9 mouse cellular contexts compared by ENCODE assay signal in the genomic region with DNA sequence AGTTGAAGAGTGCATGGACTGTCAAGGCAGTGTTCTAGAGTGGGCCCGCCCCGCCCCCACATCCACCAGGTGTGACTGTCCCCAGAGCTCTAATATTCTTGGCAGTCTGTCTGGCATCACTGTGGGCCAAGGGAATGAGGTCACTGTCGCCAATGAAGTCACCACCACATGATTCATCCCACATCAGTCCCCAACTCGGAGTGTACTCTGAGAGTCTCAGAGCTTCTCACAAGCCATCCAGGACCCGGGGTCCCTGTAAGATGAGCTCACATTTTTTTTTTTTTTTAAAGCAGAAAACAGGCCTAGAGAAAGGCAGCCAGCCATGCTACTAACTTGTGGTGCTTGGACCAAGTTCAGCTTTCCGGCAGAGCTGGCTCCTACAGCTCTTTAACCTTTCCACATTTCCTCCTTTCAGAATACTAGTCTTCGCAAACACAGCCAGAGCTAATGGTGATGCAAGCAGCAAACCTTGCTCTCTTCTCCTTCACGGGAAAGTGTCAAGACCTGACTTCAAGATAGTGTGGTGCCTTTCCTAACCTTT. TPM values are rescaled to one million over a fixed set of nuclear protein-coding genes. Genes with fewer than 3 reads are reported as not detected.
A peak's percentile ranks its signal among the peaks of the same experiment; 100 is the strongest.
DNase-seq lines count a peak whose midpoint lies in the region; ATAC-seq and TF ChIP-seq lines count a peak whose summit lies in the region.
"Had no signal": no experiment of that assay in that cellular context is flagged by ENCODE, and none has a peak within 500 bp of the region (broad histone marks: within the 10 kb centered on the region; RNA-seq: fewer than 3 reads in every experiment).

No protein-coding gene starts in this region.

- ATAC-seq in hindbrain, embryonic 11.5 days (ENCODE audit: low FRiP score), result no peak
- no peak for ATAC-seq in midbrain, postnatal 0 days (ENCODE audit: low FRiP score)

- no peak overlapping the region for H3K9ac ChIP-seq in hindbrain, embryonic 11.5 days (ENCODE audit: low read depth, low read length)
- H3K9ac ChIP-seq in midbrain, postnatal 0 days (replicated peaks; ENCODE audit: low read length, poor library complexity, severe bottlenecking), result no peak overlapping the region

- H3K9me3 ChIP-seq in hindbrain, embryonic 10.5 days, result no peaks in the 10 kb centered on the region
- H3K9me3 ChIP-seq in hindbrain, embryonic 11.5 days (ENCODE audit: control insufficient read depth, low read length), result no peaks in the 10 kb centered on the region
- H3K9me3 ChIP-seq in midbrain, postnatal 0 days (ENCODE audit: low read length), result no peaks in the 10 kb centered on the region

- DNase-seq in hindbrain, embryonic 10.5 days (ENCODE audit: low spot score), result no peak
- DNase-seq in hindbrain, embryonic 11.5 days (ENCODE audit: low spot score), result no peak
- peak; percentile 74 for DNase-seq in adrenal gland, postnatal 10 days
- DNase-seq in heart, adult 11 months, result peak; percentile 98
- peak; percentile 54 for DNase-seq in kidney, adult 9 months
- no peak for DNase-seq in midbrain, postnatal 0 days (ENCODE audit: low spot score)
- DNase-seq in spleen, postnatal 10 days (ENCODE audit: low spot score in 2 of 2), result no peak
- no peak for DNase-seq in spleen, postnatal 36 days (ENCODE audit: low spot score in 2 of 2)

- H3K27me3 ChIP-seq in hindbrain, embryonic 10.5 days (ENCODE audit: insufficient read depth, poor library complexity, severe bottlenecking), result peaks cover 6% of the 10 kb centered on the region; the same call in 1 of the 2 replicates
- H3K27me3 ChIP-seq in hindbrain, embryonic 11.5 days (ENCODE audit: control insufficient read depth, insufficient read depth, low read length), result no peaks in the 10 kb centered on the region
- H3K27me3 ChIP-seq in midbrain, postnatal 0 days (ENCODE audit: insufficient read depth, low read length), result no peaks in the 10 kb centered on the region

- no peaks in the 10 kb centered on the region for H3K36me3 ChIP-seq in hindbrain, embryonic 10.5 days
- no peaks in the 10 kb centered on the region for H3K36me3 ChIP-seq in hindbrain, embryonic 11.5 days (ENCODE audit: control insufficient read depth, insufficient read depth, low read length)
- no peaks in the 10 kb centered on the region for H3K36me3 ChIP-seq in midbrain, postnatal 0 days (ENCODE audit: insufficient read depth, low read length)

- peaks cover 49% of the 10 kb centered on the region for H3K4me1 ChIP-seq in hindbrain, embryonic 10.5 days (replicated peaks)
- peaks cover 4% of the 10 kb centered on the region for H3K4me1 ChIP-seq in hindbrain, embryonic 11.5 days (replicated peaks; ENCODE audit: control insufficient read depth, insufficient read depth, low read length)
- peaks cover 13% of the 10 kb centered on the region for H3K4me1 ChIP-seq in midbrain, postnatal 0 days (ENCODE audit: insufficient read depth, low read length)

- no peak for TF ChIP-seq CTCF in midbrain, postnatal 0 days (IDR thresholded peaks at IDR 0.05)

- WGBS in hindbrain, embryonic 10.5 days, result 71% methylated on average over 8 of the region's 8 CpGs
- WGBS in hindbrain, embryonic 11.5 days, result 65% methylated on average over 8 of the region's 8 CpGs
- 66% methylated on average over 8 of the region's 8 CpGs for WGBS in midbrain, postnatal 0 days

- no peak overlapping the region for H3K4me2 ChIP-seq in hindbrain, embryonic 11.5 days (replicated peaks; ENCODE audit: low read depth, low read length)
- peak overlapping the region; percentile 94 for H3K4me2 ChIP-seq in midbrain, postnatal 0 days (ENCODE audit: low read depth, low read length, poor library complexity, severe bottlenecking)

- H3K27ac ChIP-seq in hindbrain, embryonic 10.5 days, result no peak overlapping the region
- no peak overlapping the region for H3K27ac ChIP-seq in hindbrain, embryonic 11.5 days (ENCODE audit: low read depth, low read length)
- peak overlapping the region; percentile 32; the same call in 1 of the 2 replicates for H3K27ac ChIP-seq in midbrain, postnatal 0 days (ENCODE audit: low read depth, low read length)

- H3K4me3 ChIP-seq in hindbrain, embryonic 10.5 days, result peak overlapping the region; percentile 90; the same call in 1 of the 2 replicates
- H3K4me3 ChIP-seq in hindbrain, embryonic 11.5 days (ENCODE audit: low read depth, low read length), result no peak overlapping the region
- no peak overlapping the region for H3K4me3 ChIP-seq in midbrain, postnatal 0 days (ENCODE audit: low read depth, low read length)

RNA-seq across cellular contexts. Expression of a gene that starts 1.5 kb away (rescaled TPM):
- 8.4 and 9.7 TPM in 2 replicates for polyA plus RNA-seq in hindbrain, embryonic 10.5 days (2016; fragmentation: Nextera tagmentation; extraction: Ambion mirVana)
- polyA plus RNA-seq in hindbrain, embryonic 11.5 days (2014; fragmentation: Nextera tagmentation; extraction: Ambion mirVana), result 10.7 and 13.1 TPM in 2 replicates
- total RNA-seq in adrenal gland, postnatal 10 days (2021), result 100 to 1,000 TPM in 1 of 2 experiments, 10 to 100 TPM in 1; 92.3 to 100 TPM
- total RNA-seq in midbrain, postnatal 0 days (2014; rRNA removed), result 23.1 and 26.3 TPM in 2 replicates
- polyA plus RNA-seq in midbrain, postnatal 0 days (2015; fragmentation: Nextera tagmentation; extraction: Ambion mirVana), result 4.3 and 5.1 TPM in 2 replicates

RNA-seq across cellular contexts. Expression of a gene that starts 13.7 kb away (rescaled TPM):
- polyA plus RNA-seq in hindbrain, embryonic 10.5 days (2016; fragmentation: Nextera tagmentation; extraction: Ambion mirVana), result not detected in 2 replicates
- not detected in 2 replicates for polyA plus RNA-seq in hindbrain, embryonic 11.5 days (2014; fragmentation: Nextera tagmentation; extraction: Ambion mirVana)
- not detected for total RNA-seq in adrenal gland, postnatal 10 days (2021)
- total RNA-seq in midbrain, postnatal 0 days (2014; rRNA removed), result not detected in 2 replicates
- 0.33 TPM in 1 of 2 replicates, not detected in the other for polyA plus RNA-seq in midbrain, postnatal 0 days (2015; fragmentation: Nextera tagmentation; extraction: Ambion mirVana)
- total RNA-seq: MEL had no signal

RNA-seq across cellular contexts. Expression of a gene that starts 44.2 kb away (rescaled TPM):
- not detected in 2 replicates for polyA plus RNA-seq in hindbrain, embryonic 10.5 days (2016; fragmentation: Nextera tagmentation; extraction: Ambion mirVana)
- polyA plus RNA-seq in hindbrain, embryonic 11.5 days (2014; fragmentation: Nextera tagmentation; extraction: Ambion mirVana), result not detected in 2 replicates
- total RNA-seq in adrenal gland, postnatal 10 days (2021), result not detected
- total RNA-seq in midbrain, postnatal 0 days (2014; rRNA removed), result not detected in 2 replicates
- polyA plus RNA-seq in midbrain, postnatal 0 days (2015; fragmentation: Nextera tagmentation; extraction: Ambion mirVana), result not detected in 2 replicates
- total RNA-seq: MEL had no signal

Comparison
In these comparisons a context has a peak if more than half of its experiments do, and no peak if none do; other contexts are left out.
1. DNase-seq: peak in adrenal gland, postnatal 10 days (single experiment), heart, adult 11 months (single experiment) and kidney, adult 9 months (single experiment); none in hindbrain, embryonic 10.5 days (single experiment), hindbrain, embryonic 11.5 days (single experiment), midbrain, postnatal 0 days (single experiment), spleen, postnatal 10 days (0 of 2) and spleen, postnatal 36 days (0 of 2).